ENCODE assay signal across 35 mouse cellular contexts in genomic region chr17:39107126-39107525, GRCm38 (mm10). TPM values are rescaled to one million over a fixed set of nuclear protein-coding genes. Genes with fewer than 3 reads are reported as not detected.
A peak's percentile ranks its signal among the peaks of the same experiment; 100 is the strongest.
DNase-seq lines count a peak whose midpoint lies in the region; ATAC-seq and TF ChIP-seq lines count a peak whose summit lies in the region.
"Not testable (repeated sequence)": the region's sequence is repeated elsewhere in the genome, so short reads cannot be mapped to it uniquely, and the experiment has no call there.
"Had no signal": no experiment of that assay in that cellular context is flagged by ENCODE, and none has a peak within 500 bp of the region (broad histone marks: within the 10 kb centered on the region; RNA-seq: fewer than 3 reads in every experiment).

No protein-coding gene starts in this region.

- not testable (repeated sequence) for H3K9me3 ChIP-seq in MEL (replicated peaks; ENCODE audit: insufficient read depth, low read length)
- H3K9me3 ChIP-seq in embryonic facial prominence, embryonic 14.5 days (ENCODE audit: control insufficient read depth, low read length): peaks cover 16% of the 10 kb centered on the region; the same call in 1 of the 2 replicates

- TF ChIP-seq CTCF in MEL (IDR thresholded peaks at IDR 0.05 in 2 of 3, conservative IDR thresholded peaks at IDR 0.05 in 1 of 3; ENCODE audit: control insufficient read depth in 1 of 3, insufficient read depth in 1 of 3, low read depth in 2 of 3, low read length in 3 of 3, poor library complexity in 1 of 3, severe bottlenecking in 1 of 3): not testable (repeated sequence)

- not testable (repeated sequence) for H3K27ac ChIP-seq in MEL (ENCODE audit: control insufficient read depth, low read depth, low read length); embryonic facial prominence, embryonic 14.5 days (replicated peaks; ENCODE audit: low read depth, low read length)

- H3K4me3 ChIP-seq in MEL (ENCODE audit: control insufficient read depth in 1 of 2, insufficient read depth in 1 of 2, low read depth in 2 of 2, low read length in 2 of 2); embryonic facial prominence, embryonic 14.5 days (ENCODE audit: low read depth, low read length): not testable (repeated sequence)

- not testable (repeated sequence) for H3K4me1 ChIP-seq in MEL (ENCODE audit: control insufficient read depth in 1 of 2, insufficient read depth in 2 of 2, low read length in 2 of 2); embryonic facial prominence, embryonic 14.5 days (ENCODE audit: control insufficient read depth, insufficient read depth, low read length)

- not testable (repeated sequence) for H3K27me3 ChIP-seq in MEL (ENCODE audit: control insufficient read depth in 1 of 2, insufficient read depth in 2 of 2, low read length in 2 of 2); embryonic facial prominence, embryonic 14.5 days (replicated peaks; ENCODE audit: control insufficient read depth, insufficient read depth, low read length)

- H3K79me2 ChIP-seq in MEL (ENCODE audit: control insufficient read depth, insufficient read depth, low read length, poor library complexity): not testable (repeated sequence)

- DNase-seq in 3T3-L1 (ENCODE audit: low read depth, low spot score) (peak; percentile 54), MEL (ENCODE audit: low read depth, low spot score) (peak; percentile 72), ZHBTc4 (ENCODE audit: low read depth, low spot score) (peak; percentile 74)
- DNase-seq in embryo, embryonic 10 days (ENCODE audit: low spot score): peak; percentile 9
- DNase-seq in embryonic facial prominence, embryonic 14.5 days (ENCODE audit: low spot score): peak; percentile 8
- peak; percentile 4 for DNase-seq in kidney, postnatal 10 days
- DNase-seq in mesoderm, embryonic 11.5 days (ENCODE audit: low read depth, low spot score): peak; percentile 32

- not testable (repeated sequence) for H3K9ac ChIP-seq in MEL (ENCODE audit: control insufficient read depth, low read depth, low read length, poor library complexity, severe bottlenecking); embryonic facial prominence, embryonic 14.5 days (ENCODE audit: low read depth, low read length)

- not testable (repeated sequence) for TF ChIP-seq RAD21 in MEL (IDR thresholded peaks at IDR 0.05; ENCODE audit: low read depth, low read length)

- 66% methylated on average over 11 of the region's 11 CpGs for WGBS in embryonic facial prominence, embryonic 14.5 days

- not testable (repeated sequence) for TF ChIP-seq EP300 in MEL (IDR thresholded peaks at IDR 0.05; ENCODE audit: low read depth in 1 of 2, low read length in 2 of 2)

- TF ChIP-seq POLR2A in MEL (IDR thresholded peaks at IDR 0.05; ENCODE audit: control insufficient read depth in 1 of 2, insufficient read depth in 1 of 2, low read depth in 1 of 2, low read length in 2 of 2, poor library complexity in 1 of 2): not testable (repeated sequence)

- not testable (repeated sequence) for H3K4me2 ChIP-seq in embryonic facial prominence, embryonic 14.5 days (ENCODE audit: low read depth, low read length)

- ATAC-seq in embryonic facial prominence, embryonic 14.5 days (ENCODE audit: low read depth): not testable (repeated sequence)

- H3K36me3 ChIP-seq in MEL (ENCODE audit: control insufficient read depth in 1 of 2, insufficient read depth in 2 of 2, low read length in 2 of 2); embryonic facial prominence, embryonic 14.5 days (ENCODE audit: control insufficient read depth, insufficient read depth, low read length): not testable (repeated sequence)

TF ChIP-seq in MEL, 35 proteins besides CTCF, POLR2A, EP300 and RAD21:
- TF ChIP-seq MXI1 (IDR thresholded peaks at IDR 0.05; ENCODE audit: low read depth, low read length) (peak; percentile 50; the same call in 1 of the 2 replicates), SIN3A (IDR thresholded peaks at IDR 0.05; ENCODE audit: low read length) (peak; percentile 89)
TF ChIP-seq in MEL: peak in this region for 2; not testable (repeated sequence) for 33.

RNA-seq across cellular contexts. Expression of gene Esp22, which starts 12.0 kb away (rescaled TPM):
- not detected in 2 replicates for total RNA-seq in MEL (2012; rRNA removed)
- polyA plus RNA-seq in MEL (2012; ENCODE audit: insufficient read depth in 1 of 2, insufficient read length in 2 of 2, low read depth in 1 of 2, low replicate concordance in 2 of 2, missing spikeins in 1 of 2): not detected
- not detected in 2 replicates for polyA plus RNA-seq in embryonic facial prominence, embryonic 14.5 days (2014; fragmentation: Nextera tagmentation; extraction: Ambion mirVana)
- total RNA-seq: adrenal gland, postnatal 10 days; common myeloid progenitor, adult 5-6 weeks; gastrocnemius, adult 8-10 months; gastrocnemius, postnatal 4 days; heart, adult 2 months; heart, postnatal 4 days; layer of hippocampus, adult 8-10 months; layer of hippocampus, postnatal 25 days; left cerebral cortex, adult 8-10 months; left cerebral cortex, postnatal 36 days; megakaryocyte-erythroid progenitor cell, adult 5-6 weeks; monocyte, adult 5-6 weeks had no signal
- polyA plus RNA-seq: CD4-positive, CD25-positive, alpha-beta regulatory T cell, adult 4 months; embryonic facial prominence, embryonic 13.5 days; erythroblast, embryonic 14.5 days; forebrain, embryonic 11.5 days; forebrain, embryonic 16.5 days; heart, adult 2 months; heart, embryonic 12.5 days; heart, postnatal 0 days; hindbrain, embryonic 14.5 days; inflammation-experienced regulatory T-cells, adult 6 months; kidney, embryonic 14.5 days; limb, embryonic 15.5 days; liver, embryonic 13.5 days; macrophage; midbrain, embryonic 14.5 days; neural tube, embryonic 14.5 days; stomach, embryonic 15.5 days had no signal

RNA-seq across cellular contexts. Expression of gene Esp23, which starts 30.3 kb away (rescaled TPM):
- total RNA-seq in MEL (2012; rRNA removed): not detected in 2 replicates
- not detected for polyA plus RNA-seq in MEL (2012; ENCODE audit: insufficient read depth in 1 of 2, insufficient read length in 2 of 2, low read depth in 1 of 2, low replicate concordance in 2 of 2, missing spikeins in 1 of 2)
- not detected in 2 replicates for polyA plus RNA-seq in embryonic facial prominence, embryonic 14.5 days (2014; fragmentation: Nextera tagmentation; extraction: Ambion mirVana)
- total RNA-seq: adrenal gland, postnatal 10 days; common myeloid progenitor, adult 5-6 weeks; gastrocnemius, adult 8-10 months; gastrocnemius, postnatal 4 days; heart, adult 2 months; heart, postnatal 4 days; layer of hippocampus, adult 8-10 months; layer of hippocampus, postnatal 25 days; left cerebral cortex, adult 8-10 months; left cerebral cortex, postnatal 36 days; megakaryocyte-erythroid progenitor cell, adult 5-6 weeks; monocyte, adult 5-6 weeks had no signal
- polyA plus RNA-seq: CD4-positive, CD25-positive, alpha-beta regulatory T cell, adult 4 months; embryonic facial prominence, embryonic 13.5 days; erythroblast, embryonic 14.5 days; forebrain, embryonic 11.5 days; forebrain, embryonic 16.5 days; heart, adult 2 months; heart, embryonic 12.5 days; heart, postnatal 0 days; hindbrain, embryonic 14.5 days; inflammation-experienced regulatory T-cells, adult 6 months; kidney, embryonic 14.5 days; limb, embryonic 15.5 days; liver, embryonic 13.5 days; macrophage; midbrain, embryonic 14.5 days; neural tube, embryonic 14.5 days; stomach, embryonic 15.5 days had no signal

Comparison
In these comparisons a context has a peak if more than half of its experiments do, and no peak if none do; other contexts are left out.
1. DNase-seq: peak in every context shown above with its lines; median percentile 74 in ZHBTc4; 72 in MEL; 54 in 3T3-L1; 32 in mesoderm, embryonic 11.5 days; 9 in embryo, embryonic 10 days; 8 in embryonic facial prominence, embryonic 14.5 days; 4 in kidney, postnatal 10 days.